Mouse (Mus musculus): ENCODE data around the gene Slco3a1. TPM values are rescaled to one million over a fixed set of nuclear protein-coding genes. Genes with fewer than 3 reads are reported as not detected.
A peak's percentile ranks its signal among the peaks of the same experiment; 100 is the strongest.
"Not testable (repeated sequence)": the region's sequence is repeated elsewhere in the genome, so short reads cannot be mapped to it uniquely, and the experiment has no call there.

Slco3a1 gene
- polyA plus RNA-seq, 1 experiment, result 66.6 TPM

GRCm38 (mm10) chr7:74415241-74415640, 139.3 kb downstream of the Slco3a1 start:
- peak; percentile 69 to 84 for DNase-seq

GRCm38 (mm10) chr7:74413738-74414716, 140.6 kb downstream of the Slco3a1 start:
- Histone ChIP-seq H3K4me1 (ENCODE audit: control insufficient read depth, insufficient read depth, low read length) (peaks cover 31% of the 10 kb centered on the region), H3K27me3 (ENCODE audit: control insufficient read depth, insufficient read depth, low read length) (no peaks in the 10 kb centered on the region), H3K27ac (ENCODE audit: insufficient read depth, low read length) (no peak overlapping the region), H3K4me3 (replicated peaks; ENCODE audit: insufficient read depth, low read depth, low read length) (no peak overlapping the region)
- DNase-seq, result no peak
- WGBS, result 63% methylated on average over 9 of the region's 9 CpGs
- TF ChIP-seq CTCF (IDR thresholded peaks at IDR 0.05; ENCODE audit: borderline replicate concordance, insufficient read depth, low read depth, low read length), result no peak
- no peak for TF ChIP-seq POLR2A (IDR thresholded peaks at IDR 0.05; ENCODE audit: borderline replicate concordance, insufficient read depth, low read length)

More at GRCm38 (mm10) chr7:74415241-74415640, 139.3 kb downstream of the Slco3a1 start:
- H3K4me3 ChIP-seq (replicated peaks; ENCODE audit: insufficient read depth, low read depth, low read length), result no peak overlapping the region
- TF ChIP-seq CTCF (IDR thresholded peaks at IDR 0.05; ENCODE audit: borderline replicate concordance, insufficient read depth, low read depth, low read length), result no peak
- no peak for TF ChIP-seq POLR2A (IDR thresholded peaks at IDR 0.05; ENCODE audit: borderline replicate concordance, insufficient read depth, low read length)
- no peak overlapping the region for H3K27ac ChIP-seq (ENCODE audit: insufficient read depth, low read length)
- no peaks in the 10 kb centered on the region for H3K27me3 ChIP-seq (ENCODE audit: control insufficient read depth, insufficient read depth, low read length)
- WGBS, result 18% methylated on average over 6 of the region's 6 CpGs
- H3K4me1 ChIP-seq (ENCODE audit: control insufficient read depth, insufficient read depth, low read length), result peaks cover 25% of the 10 kb centered on the region

- TF ChIP-seq CTCF (IDR thresholded peaks at IDR 0.05; ENCODE audit: borderline replicate concordance, insufficient read depth, low read depth, low read length), result no peak
- TF ChIP-seq POLR2A (IDR thresholded peaks at IDR 0.05; ENCODE audit: borderline replicate concordance, insufficient read depth, low read length), result no peak
- Histone ChIP-seq H3K4me1 (ENCODE audit: control insufficient read depth, insufficient read depth, low read length) (peaks cover 20% of the 10 kb centered on the region), H3K27me3 (ENCODE audit: control insufficient read depth, insufficient read depth, low read length) (no peaks in the 10 kb centered on the region), H3K27ac (ENCODE audit: insufficient read depth, low read length) (peak overlapping the region; percentile 42), H3K4me3 (replicated peaks; ENCODE audit: insufficient read depth, low read depth, low read length) (no peak overlapping the region)
- 25% methylated on average over 13 of the region's 13 CpGs for WGBS
- peak; percentile 72 to 87 for DNase-seq
Observed at GRCm38 (mm10) chr7:74408601-74409323, 145.8 kb downstream of the Slco3a1 start.

- DNase-seq; H3K4me3 ChIP-seq (replicated peaks; ENCODE audit: insufficient read depth, low read depth, low read length); H3K27ac ChIP-seq (ENCODE audit: insufficient read depth, low read length); H3K27me3 ChIP-seq (ENCODE audit: control insufficient read depth, insufficient read depth, low read length): not testable (repeated sequence)
- peaks cover 20% of the 10 kb centered on the region for H3K4me1 ChIP-seq (ENCODE audit: control insufficient read depth, insufficient read depth, low read length)
Observed at GRCm38 (mm10) chr7:74407851-74408250, 146.7 kb downstream of the Slco3a1 start.

GRCm38 (mm10) chr7:74399729-74400128, 154.9 kb downstream of the Slco3a1 start:
- H3K4me3 ChIP-seq (replicated peaks; ENCODE audit: insufficient read depth, low read depth, low read length), result no peak overlapping the region
- no peaks in the 10 kb centered on the region for H3K27me3 ChIP-seq (ENCODE audit: control insufficient read depth, insufficient read depth, low read length)
- H3K27ac ChIP-seq (ENCODE audit: insufficient read depth, low read length), result peak overlapping the region; percentile 58
- 16% methylated on average over 6 of the region's 6 CpGs for WGBS
- TF ChIP-seq CTCF (IDR thresholded peaks at IDR 0.05; ENCODE audit: borderline replicate concordance, insufficient read depth, low read depth, low read length) (no peak), POLR2A (IDR thresholded peaks at IDR 0.05; ENCODE audit: borderline replicate concordance, insufficient read depth, low read length) (no peak)
- peaks cover 28% of the 10 kb centered on the region for H3K4me1 ChIP-seq (ENCODE audit: control insufficient read depth, insufficient read depth, low read length)
- DNase-seq, result peak; percentile 79 to 90

- DNase-seq, result no peak
- Histone ChIP-seq H3K4me3 (replicated peaks; ENCODE audit: insufficient read depth, low read depth, low read length) (no peak overlapping the region), H3K27me3 (ENCODE audit: control insufficient read depth, insufficient read depth, low read length) (no peaks in the 10 kb centered on the region), H3K4me1 (ENCODE audit: control insufficient read depth, insufficient read depth, low read length) (peaks cover 28% of the 10 kb centered on the region), H3K27ac (ENCODE audit: insufficient read depth, low read length) (no peak overlapping the region)
- 94% methylated on average over 4 of the region's 4 CpGs for WGBS
- TF ChIP-seq POLR2A (IDR thresholded peaks at IDR 0.05; ENCODE audit: borderline replicate concordance, insufficient read depth, low read length), result no peak
- TF ChIP-seq CTCF (IDR thresholded peaks at IDR 0.05; ENCODE audit: borderline replicate concordance, insufficient read depth, low read depth, low read length), result no peak
Observed at GRCm38 (mm10) chr7:74399154-74399553, 155.4 kb downstream of the Slco3a1 start.

GRCm38 (mm10) chr7:74398326-74398725, 156.3 kb downstream of the Slco3a1 start:
- TF ChIP-seq POLR2A (IDR thresholded peaks at IDR 0.05; ENCODE audit: borderline replicate concordance, insufficient read depth, low read length), result no peak
- no peak for TF ChIP-seq CTCF (IDR thresholded peaks at IDR 0.05; ENCODE audit: borderline replicate concordance, insufficient read depth, low read depth, low read length)
- H3K27ac ChIP-seq (ENCODE audit: insufficient read depth, low read length), result peak overlapping the region; percentile 80
- DNase-seq, result peak; percentile 49 to 75
- 30% methylated on average over 2 of the region's 2 CpGs for WGBS
- no peak overlapping the region for H3K4me3 ChIP-seq (replicated peaks; ENCODE audit: insufficient read depth, low read depth, low read length)
- H3K27me3 ChIP-seq (ENCODE audit: control insufficient read depth, insufficient read depth, low read length), result no peaks in the 10 kb centered on the region
- H3K4me1 ChIP-seq (ENCODE audit: control insufficient read depth, insufficient read depth, low read length), result peaks cover 28% of the 10 kb centered on the region

All from cerebellum, adult 2 months (tissue).